Mouse (Mus musculus) E14TG2a.4 (cell line): ENCODE measurements around the gene Kcnc2.

Experiments used
- CTCF ChIP-seq: conservative IDR thresholded peaks from 2 replicates; pipeline ENCODE4 v1.5.1; 2014; ENCODE audit warnings: low read length
- NANOG ChIP-seq: IDR thresholded peaks from 2 replicates; pipeline ENCODE4 v1.6.1; 2014; ENCODE audit warnings: borderline replicate concordance, low read length, mixed read lengths

DNA sequence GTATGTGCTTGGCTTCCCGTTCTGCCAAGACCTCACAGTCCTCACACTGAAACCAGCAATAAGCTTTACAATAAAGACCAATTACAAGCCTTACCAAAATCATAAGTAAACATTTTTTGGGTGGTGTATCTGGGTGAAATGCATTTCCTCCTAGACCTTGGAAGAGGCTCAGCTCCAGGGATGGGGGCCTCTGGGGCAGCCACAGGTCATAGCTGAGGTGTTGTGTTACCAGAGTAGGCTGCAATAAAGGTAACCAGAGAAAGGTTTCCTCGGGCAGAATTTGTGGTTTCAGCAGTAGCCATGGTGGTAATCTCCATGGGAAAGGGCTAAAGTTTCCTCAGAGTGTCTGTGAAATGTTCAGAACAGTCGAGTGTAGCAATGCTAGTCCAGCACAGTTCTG is 97.4 kb downstream of the Kcnc2 start:
- no peak for TF ChIP-seq CTCF
- no peak for TF ChIP-seq NANOG
